Mouse (Mus musculus) embryonic facial prominence, embryonic 11.5 days (tissue): ENCODE measurements around the gene Fbxo48. TPM values are rescaled to one million over a fixed set of nuclear protein-coding genes. Genes with fewer than 3 reads are reported as not detected.

Source experiments
- ATAC-seq: fragments of 200-750 bp; cut with Nextera tagmentation; replicated peaks from 2 replicates; pipeline ENCODE4 v1.8.0; 2017; ENCODE audit warnings: low read depth; ENCODE audit not compliant: insufficient number of reproducible peaks, low FRiP score, low TSS enrichment
- DNase-seq: peaks from one replicate; pipeline ENCODE4 v3.0.0-alpha.2; 2015; ENCODE audit warnings: low spot score
- H3K27ac ChIP-seq: fragments of 300-500 bp; sonication (generic); replicated peaks from 2 replicates; pipeline ENCODE4 v1.5.1; 2014; ENCODE audit warnings: mild to moderate bottlenecking, low read depth, low read length, control low read depth
- H3K27me3 ChIP-seq: fragments of 300-500 bp; sonication (generic); 2 replicates; pipeline ENCODE4 v1.6.1; 2014; ENCODE audit warnings: mild to moderate bottlenecking, low read length, moderate library complexity, mixed read lengths; ENCODE audit not compliant: control insufficient read depth, insufficient read depth
- H3K36me3 ChIP-seq: fragments of 300-500 bp; sonication (generic); replicated peaks from 2 replicates; pipeline ENCODE4 v1.6.1; 2014; ENCODE audit warnings: low read depth, mild to moderate bottlenecking, low read length, moderate library complexity, mixed read lengths; ENCODE audit not compliant: control insufficient read depth, insufficient read depth
- H3K4me1 ChIP-seq: fragments of 300-500 bp; sonication (generic); 2 replicates; pipeline ENCODE4 v1.6.1; 2014; ENCODE audit warnings: low read length, mixed read lengths; ENCODE audit not compliant: control insufficient read depth, insufficient read depth
- H3K4me2 ChIP-seq: fragments of 300-500 bp; sonication (generic); 2 replicates; pipeline ENCODE4 v1.6.1; 2014; ENCODE audit warnings: low read depth, mild to moderate bottlenecking, control low read depth, low read length, moderate library complexity
- H3K4me3 ChIP-seq: fragments of 300-500 bp; sonication (generic); 2 replicates; pipeline ENCODE4 v1.5.1; 2014; ENCODE audit warnings: low read depth, low read length, control low read depth
- H3K9ac ChIP-seq: fragments of 300-500 bp; sonication (generic); replicated peaks from 2 replicates; pipeline ENCODE4 v1.6.1; 2014; ENCODE audit warnings: mild to moderate bottlenecking, control low read depth, low read length
- H3K9me3 ChIP-seq: fragments of 300-500 bp; sonication (generic); replicated peaks from 2 replicates; pipeline ENCODE4 v1.6.1; 2016; ENCODE audit warnings: mild to moderate bottlenecking, low read length, inconsistent platforms, mixed read lengths; ENCODE audit not compliant: control insufficient read depth
- WGBS: fragments of 180-500 bp; shearing (Covaris S2); extraction: QIAGEN DNeasy Blood & Tissue Kit; methylation state at CpG from one replicate; pipeline ENCODE4 v1.1.7; 2014; 5-methylcytosine and 5-hydroxymethylcytosine counted together
- polyA plus RNA-seq: library from polyadenylated mRNA; unstranded; fragments of >200 nt; fragmentation: Nextera tagmentation; extraction: Ambion mirVana; gene quantifications from 2 replicates; pipeline ENCODE4 v1.2.1, GENCODE M21; 2014

Fbxo48 gene
- polyA plus RNA-seq, 1 experiment from 2014 or later: 1.9 TPM

DNA sequence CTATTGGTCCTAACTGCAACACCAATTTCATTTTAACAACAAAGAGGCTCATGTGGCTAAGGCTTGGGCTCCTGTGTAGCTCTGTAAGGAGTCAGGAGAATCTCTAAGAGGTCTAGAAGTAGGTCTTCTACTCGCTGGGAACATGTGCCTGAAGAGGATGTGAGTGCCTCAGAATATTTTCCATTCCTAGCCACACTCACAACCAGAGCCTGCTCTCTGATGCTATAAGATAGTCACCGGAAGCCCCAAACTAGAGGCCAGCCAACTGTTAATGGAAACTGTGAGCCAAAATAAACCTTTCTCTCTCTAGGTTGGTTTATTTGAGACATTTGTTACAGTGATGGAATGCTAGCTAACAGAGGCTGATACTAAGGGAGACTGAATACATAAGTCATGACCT, 26.4 kb downstream of the Fbxo48 start:
- DNase-seq (no peak), ATAC-seq (no peak)
- no peak overlapping the region for H3K4me2 ChIP-seq
- no peak overlapping the region for H3K9ac ChIP-seq
- H3K27me3 ChIP-seq: no peaks in the 10 kb centered on the region
- WGBS: 63% methylated on average over 2 of the region's 2 CpGs
- no peaks in the 10 kb centered on the region for H3K4me1 ChIP-seq
- no peaks in the 10 kb centered on the region for H3K9me3 ChIP-seq
- no peak overlapping the region for H3K4me3 ChIP-seq
- H3K27ac ChIP-seq: no peak overlapping the region
- no peaks in the 10 kb centered on the region for H3K36me3 ChIP-seq

GRCm38 (mm10) chr11:16978161-16978707, 27.1 kb downstream of the Fbxo48 start:
- H3K4me2 ChIP-seq: no peak overlapping the region
- H3K9me3 ChIP-seq: no peaks in the 10 kb centered on the region
- no peaks in the 10 kb centered on the region for H3K27me3 ChIP-seq
- H3K27ac ChIP-seq: no peak overlapping the region
- no peaks in the 10 kb centered on the region for H3K36me3 ChIP-seq
- ATAC-seq (no peak), DNase-seq (no peak)
- 90% methylated on average over 5 of the region's 5 CpGs for WGBS
- no peaks in the 10 kb centered on the region for H3K4me1 ChIP-seq
- H3K4me3 ChIP-seq: no peak overlapping the region
- H3K9ac ChIP-seq: no peak overlapping the region

- Histone ChIP-seq H3K4me3 (no peak overlapping the region), H3K36me3 (no peaks in the 10 kb centered on the region), H3K4me2 (no peak overlapping the region), H3K27me3 (no peaks in the 10 kb centered on the region), H3K9ac (no peak overlapping the region), H3K9me3 (no peaks in the 10 kb centered on the region), H3K4me1 (no peaks in the 10 kb centered on the region), H3K27ac (no peak overlapping the region)
- DNase-seq (no peak), ATAC-seq (no peak)
- 82% methylated on average over 7 of the region's 7 CpGs for WGBS
Measured at GRCm38 (mm10) chr11:16986550-16987187, 35.5 kb downstream of the Fbxo48 start.

GRCm38 (mm10) chr11:16987745-16988328, 36.7 kb downstream of the Fbxo48 start:
- WGBS: 80% methylated on average over 6 of the region's 6 CpGs

DNA sequence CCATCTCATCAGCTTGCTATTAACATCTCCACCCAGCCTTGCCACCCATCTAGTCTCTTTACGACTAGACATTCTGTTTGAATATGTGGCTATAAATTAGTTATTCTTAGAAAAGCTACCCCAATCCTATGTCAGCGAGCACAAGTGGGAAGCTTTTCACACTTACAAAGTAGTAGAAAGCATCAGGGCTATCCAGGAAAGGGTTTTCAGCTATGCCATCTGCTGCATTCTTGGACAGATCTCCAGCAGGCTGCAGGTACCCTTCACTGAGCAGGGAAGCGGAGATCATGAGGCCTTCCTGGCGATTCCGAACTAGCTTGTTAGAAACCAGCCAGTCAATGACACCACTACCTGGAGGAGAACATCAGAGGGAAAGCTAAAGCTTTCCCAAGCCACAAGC, 38.7 kb downstream of the Fbxo48 start:
- H3K27me3 ChIP-seq: no peaks in the 10 kb centered on the region
- H3K36me3 ChIP-seq: no peaks in the 10 kb centered on the region
- no peak overlapping the region for H3K27ac ChIP-seq
- H3K4me1 ChIP-seq: no peaks in the 10 kb centered on the region
- DNase-seq (no peak), ATAC-seq (no peak)
- no peak overlapping the region for H3K4me2 ChIP-seq
- no peaks in the 10 kb centered on the region for H3K9me3 ChIP-seq
- WGBS: 89% methylated on average over 5 of the region's 5 CpGs
- no peak overlapping the region for H3K9ac ChIP-seq
- H3K4me3 ChIP-seq: no peak overlapping the region

More at GRCm38 (mm10) chr11:16987745-16988328, 36.7 kb downstream of the Fbxo48 start:
- Histone ChIP-seq H3K36me3 (no peaks in the 10 kb centered on the region), H3K4me2 (no peak overlapping the region), H3K27me3 (no peaks in the 10 kb centered on the region), H3K4me1 (no peaks in the 10 kb centered on the region), H3K27ac (no peak overlapping the region), H3K4me3 (no peak overlapping the region), H3K9ac (no peak overlapping the region), H3K9me3 (no peaks in the 10 kb centered on the region)
- ATAC-seq (no peak), DNase-seq (no peak)

- H3K27ac ChIP-seq: no peak overlapping the region
- WGBS: 86% methylated on average over 6 of the region's 6 CpGs
Measured at GRCm38 (mm10) chr11:16992880-16993279, 41.7 kb downstream of the Fbxo48 start.

DNA sequence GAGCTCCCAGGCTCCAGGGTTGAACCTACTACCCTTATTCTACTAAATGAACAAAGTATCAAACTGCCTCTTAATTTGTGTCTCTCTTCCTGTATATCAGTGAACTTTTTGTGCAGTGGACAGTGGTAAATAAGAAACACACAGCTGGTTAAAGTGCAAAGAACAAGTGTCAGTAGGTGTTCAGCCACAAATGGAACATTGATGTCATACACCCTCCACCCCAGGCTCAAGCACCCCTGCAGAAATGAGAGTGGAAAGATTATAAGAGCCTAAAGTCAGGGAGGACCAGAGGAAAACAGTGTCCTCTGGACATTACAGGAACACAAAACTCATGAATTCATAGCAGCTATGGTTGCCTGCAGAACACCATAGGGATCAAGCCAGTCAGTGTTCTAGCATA, 45.6 kb downstream of the Fbxo48 start:
- H3K9me3 ChIP-seq: no peaks in the 10 kb centered on the region
- DNase-seq (no peak), ATAC-seq (no peak)
- H3K27ac ChIP-seq: no peak overlapping the region
- no peaks in the 10 kb centered on the region for H3K36me3 ChIP-seq
- no peak overlapping the region for H3K9ac ChIP-seq
- no peak overlapping the region for H3K4me2 ChIP-seq
- no peaks in the 10 kb centered on the region for H3K4me1 ChIP-seq
- H3K4me3 ChIP-seq: no peak overlapping the region
- no peaks in the 10 kb centered on the region for H3K27me3 ChIP-seq

More at GRCm38 (mm10) chr11:16992880-16993279, 41.7 kb downstream of the Fbxo48 start:
- Histone ChIP-seq H3K9ac (no peak overlapping the region), H3K4me1 (no peaks in the 10 kb centered on the region), H3K4me2 (no peak overlapping the region), H3K36me3 (no peaks in the 10 kb centered on the region), H3K4me3 (no peak overlapping the region), H3K9me3 (no peaks in the 10 kb centered on the region), H3K27me3 (no peaks in the 10 kb centered on the region)
- DNase-seq: no peak
- ATAC-seq: no peak

DNA sequence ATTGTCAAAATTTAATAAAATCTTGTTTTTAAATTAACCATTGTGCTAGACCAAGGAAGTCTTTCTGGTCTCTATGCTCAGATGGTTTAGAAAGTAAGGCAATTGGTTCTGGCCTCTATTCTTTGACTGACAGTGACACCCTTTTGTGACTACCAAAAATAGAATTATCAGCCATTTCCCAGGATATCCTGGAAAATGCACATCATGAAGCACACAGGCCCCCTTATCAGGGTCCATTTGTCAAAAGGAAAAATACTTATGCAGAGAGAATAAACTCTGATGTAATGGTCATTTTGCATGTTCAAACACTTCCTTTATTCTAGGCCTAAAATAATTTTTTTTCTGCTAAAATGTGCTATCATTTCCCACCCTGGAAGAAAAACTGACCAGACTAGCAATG, 46.3 kb downstream of the Fbxo48 start:
- Histone ChIP-seq H3K9ac (no peak overlapping the region), H3K27me3 (no peaks in the 10 kb centered on the region), H3K4me2 (no peak overlapping the region), H3K4me3 (no peak overlapping the region), H3K36me3 (no peaks in the 10 kb centered on the region), H3K4me1 (no peaks in the 10 kb centered on the region), H3K27ac (no peak overlapping the region), H3K9me3 (no peaks in the 10 kb centered on the region)
- ATAC-seq (no peak), DNase-seq (no peak)
